Mouse (Mus musculus) lung, postnatal 0 days (tissue): Measurements from ENCODE around the gene Fryl. TPM values are rescaled to one million over a fixed set of nuclear protein-coding genes. Genes with fewer than 3 reads are reported as not detected.

Source experiments
- ATAC-seq: fragments of 200-750 bp; cut with Nextera tagmentation; 2 replicates; pipeline ENCODE4 v1.8.0; 2017; ENCODE audit warnings: moderate library complexity
- DNase-seq: peaks from one replicate; pipeline ENCODE4 v3.0.0-alpha.2; 2016; ENCODE audit warnings: low spot score
- H3K27ac ChIP-seq: fragments of 300-500 bp; sonication (generic); 2 replicates; pipeline ENCODE4 v1.5.1; 2014; ENCODE audit warnings: antibody characterized with exemption, mild to moderate bottlenecking, low read length, mixed read lengths
- H3K27me3 ChIP-seq: fragments of 300-500 bp; sonication (generic); replicated peaks from 2 replicates; pipeline ENCODE4 v1.6.1; 2014; ENCODE audit warnings: low read length, mixed read lengths; ENCODE audit not compliant: insufficient read depth
- H3K36me3 ChIP-seq: fragments of 300-500 bp; sonication (generic); 2 replicates; pipeline ENCODE4 v1.6.1; 2014; ENCODE audit warnings: low read length, mixed read lengths; ENCODE audit not compliant: insufficient read depth
- H3K4me1 ChIP-seq: fragments of 300-500 bp; sonication (generic); 2 replicates; pipeline ENCODE4 v1.6.1; 2014; ENCODE audit warnings: antibody characterized with exemption, low read depth, low read length, mixed read lengths; ENCODE audit not compliant: insufficient read depth
- H3K4me2 ChIP-seq: fragments of 300-500 bp; sonication (generic); replicated peaks from 2 replicates; pipeline ENCODE4 v1.6.1; 2014; ENCODE audit warnings: low read depth, mild to moderate bottlenecking, low read length, moderate library complexity, mixed read lengths
- H3K4me3 ChIP-seq: fragments of 300-500 bp; sonication (generic); 2 replicates; pipeline ENCODE4 v1.5.1; 2014; ENCODE audit warnings: low read depth, low read length
- H3K9ac ChIP-seq: fragments of 300-500 bp; sonication (generic); replicated peaks from 2 replicates; pipeline ENCODE4 v1.6.1; 2014; ENCODE audit warnings: low read depth, mild to moderate bottlenecking
- H3K9me3 ChIP-seq: fragments of 300-500 bp; sonication (generic); 2 replicates; pipeline ENCODE4 v1.6.1; 2016; ENCODE audit warnings: low read length, mixed read lengths
- CTCF ChIP-seq: IDR thresholded peaks from 2 replicates; pipeline ENCODE4 v1.5.1; 2016; ENCODE audit warnings: antibody characterized with exemption, mild to moderate bottlenecking
- EP300 ChIP-seq: IDR thresholded peaks from 2 replicates; pipeline ENCODE4 v1.6.1; 2016; ENCODE audit warnings: antibody characterized with exemption, mild to moderate bottlenecking, control low read depth
- WGBS: fragments of 180-500 bp; shearing (Covaris S2); extraction: QIAGEN DNeasy Blood & Tissue Kit; methylation state at CpG from one replicate; pipeline ENCODE4 v1.1.7; 2014; 5-methylcytosine and 5-hydroxymethylcytosine counted together
- polyA plus RNA-seq: library from polyadenylated mRNA; unstranded; fragments of >200 nt; fragmentation: Nextera tagmentation; extraction: Ambion mirVana; gene quantifications from 2 replicates; pipeline ENCODE4 v1.2.1, GENCODE M21; 2015

Fryl gene
- polyA plus RNA-seq, 1 experiment from 2014 or later = 20.9 TPM

GRCm38 (mm10) chr5:73190164-73190563 lies 66.3 kb downstream of the Fryl start:
- 79% methylated on average over 5 of the region's 5 CpGs for WGBS
- TF ChIP-seq EP300 (no peak), CTCF (no peak)

GRCm38 (mm10) chr5:73189443-73190160 lies 66.8 kb downstream of the Fryl start:
- Histone ChIP-seq H3K27ac (no peak overlapping the region), H3K9me3 (no peaks in the 10 kb centered on the region), H3K9ac (no peak overlapping the region), H3K4me1 (peaks cover 5% of the 10 kb centered on the region; the same call in 1 of the 2 replicates), H3K4me2 (no peak overlapping the region), H3K27me3 (no peaks in the 10 kb centered on the region), H3K36me3 (no peaks in the 10 kb centered on the region), H3K4me3 (no peak overlapping the region)
- ATAC-seq = no peak
- no peak for TF ChIP-seq CTCF
- WGBS = 67% methylated on average over 9 of the region's 9 CpGs
- DNase-seq = peak; percentile 62

More at GRCm38 (mm10) chr5:73190164-73190563, 66.3 kb downstream of the Fryl start:
- no peak for DNase-seq
- H3K4me1 ChIP-seq = peaks cover 5% of the 10 kb centered on the region; the same call in 1 of the 2 replicates
- no peaks in the 10 kb centered on the region for H3K27me3 ChIP-seq
- no peaks in the 10 kb centered on the region for H3K9me3 ChIP-seq
- no peaks in the 10 kb centered on the region for H3K36me3 ChIP-seq
- no peak overlapping the region for H3K9ac ChIP-seq
- no peak for ATAC-seq
- H3K27ac ChIP-seq = no peak overlapping the region
- no peak overlapping the region for H3K4me3 ChIP-seq
- H3K4me2 ChIP-seq = no peak overlapping the region

GRCm38 (mm10) chr5:73188576-73188975 lies 67.8 kb downstream of the Fryl start:
- H3K27me3 ChIP-seq = no peaks in the 10 kb centered on the region
- no peak overlapping the region for H3K27ac ChIP-seq
- ATAC-seq (no peak), DNase-seq (no peak)
- no peak overlapping the region for H3K4me3 ChIP-seq
- no peak overlapping the region for H3K4me2 ChIP-seq
- 65% methylated on average over 7 of the region's 7 CpGs for WGBS
- H3K4me1 ChIP-seq = peaks cover 5% of the 10 kb centered on the region; the same call in 1 of the 2 replicates
- no peak overlapping the region for H3K9ac ChIP-seq
- H3K36me3 ChIP-seq = no peaks in the 10 kb centered on the region
- no peaks in the 10 kb centered on the region for H3K9me3 ChIP-seq
- TF ChIP-seq EP300 = no peak
- TF ChIP-seq CTCF = no peak

GRCm38 (mm10) chr5:73188164-73188563 lies 68.3 kb downstream of the Fryl start:
- Histone ChIP-seq H3K4me2 (no peak overlapping the region), H3K9ac (no peak overlapping the region)
- peak; percentile 43 for ATAC-seq

GRCm38 (mm10) chr5:73186912-73187311 lies 69.5 kb downstream of the Fryl start:
- DNase-seq (peak; percentile 40), ATAC-seq (peak; percentile 53)
- Histone ChIP-seq H3K9me3 (no peaks in the 10 kb centered on the region), H3K4me2 (no peak overlapping the region), H3K9ac (no peak overlapping the region), H3K36me3 (no peaks in the 10 kb centered on the region), H3K27me3 (no peaks in the 10 kb centered on the region), H3K4me3 (no peak overlapping the region), H3K27ac (no peak overlapping the region), H3K4me1 (peaks cover 5% of the 10 kb centered on the region; the same call in 1 of the 2 replicates)
- 42% methylated on average over 5 of the region's 5 CpGs for WGBS
- TF ChIP-seq EP300 (peak; percentile 23; the same call in 1 of the 2 replicates), CTCF (no peak)

More at GRCm38 (mm10) chr5:73188164-73188563, 68.3 kb downstream of the Fryl start:
- Histone ChIP-seq H3K36me3 (no peaks in the 10 kb centered on the region), H3K4me1 (peaks cover 5% of the 10 kb centered on the region; the same call in 1 of the 2 replicates), H3K27me3 (no peaks in the 10 kb centered on the region), H3K9me3 (no peaks in the 10 kb centered on the region), H3K4me3 (no peak overlapping the region), H3K27ac (no peak overlapping the region)
- TF ChIP-seq EP300 (no peak), CTCF (no peak)
- WGBS = 42% methylated on average over 5 of the region's 5 CpGs
- peak; percentile 32 for DNase-seq

- Histone ChIP-seq H3K4me3 (no peak overlapping the region), H3K9ac (no peak overlapping the region), H3K4me2 (no peak overlapping the region), H3K27ac (no peak overlapping the region), H3K27me3 (no peaks in the 10 kb centered on the region), H3K9me3 (no peaks in the 10 kb centered on the region), H3K36me3 (no peaks in the 10 kb centered on the region), H3K4me1 (peaks cover 5% of the 10 kb centered on the region; the same call in 1 of the 2 replicates)
- WGBS = 50% methylated on average over 4 of the region's 4 CpGs
- DNase-seq (no peak), ATAC-seq (no peak)
- no peak for TF ChIP-seq CTCF
These were observed 71.0 kb downstream of the Fryl start for GRCm38 (mm10) chr5:73185424-73185823.
